Mouse (Mus musculus) small intestine, adult 2 months (tissue): ENCODE data around the gene Tmed1.

Source experiments
- CTCF ChIP-seq: fragments of 200-500 bp; IDR thresholded peaks from 2 replicates; pipeline ENCODE4 v1.5.1; 2012; ENCODE audit warnings: low read depth, mild to moderate bottlenecking, control low read depth, inconsistent platforms, low read length, moderate library complexity, mixed read lengths; ENCODE audit not compliant: insufficient replicate concordance, insufficient read length; ENCODE audit errors: extremely low read depth
- POLR2A ChIP-seq: fragments of 200-500 bp; IDR thresholded peaks from 2 replicates; pipeline ENCODE4 v1.6.1; 2012; ENCODE audit warnings: low read depth, mild to moderate bottlenecking, control low read depth, inconsistent platforms, low read length, moderate library complexity

- no peak for TF ChIP-seq POLR2A
- TF ChIP-seq CTCF = no peak
Observed at GRCm38 (mm10) chr9:21513466-21513865, 3.4 kb upstream of the Tmed1 start.
